Mouse (Mus musculus) spleen, postnatal 10 days (tissue): ENCODE data around the gene Yy1.

ENCODE experiments used
- DNase-seq, 2 experiments: peaks; one replicate each; pipeline ENCODE4 v3.0.0; 2021 to 2022; ENCODE audit warnings: low spot score in 2 of 2

The Yy1 gene

DNA sequence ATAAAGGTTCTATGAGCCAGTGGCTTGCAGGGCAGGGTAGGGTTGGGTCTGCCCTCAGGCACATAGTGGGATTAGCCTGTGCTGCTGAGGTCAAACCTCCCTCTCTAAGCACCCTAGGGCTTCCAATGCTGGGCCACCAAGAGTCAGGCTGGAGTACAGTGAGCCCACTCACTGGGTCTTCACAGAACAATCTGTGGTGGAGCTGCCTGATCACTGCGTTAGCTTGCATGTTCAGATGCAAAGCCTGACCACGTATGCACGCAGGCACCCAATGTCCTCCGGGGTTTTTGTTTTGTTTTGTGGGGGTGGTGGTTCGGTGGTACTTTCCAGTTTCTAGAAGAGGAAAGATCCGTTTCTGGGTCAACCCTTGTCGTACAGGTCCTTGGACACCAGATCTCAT, 64.3 kb downstream of the Yy1 start:
- no peak for DNase-seq

DNA sequence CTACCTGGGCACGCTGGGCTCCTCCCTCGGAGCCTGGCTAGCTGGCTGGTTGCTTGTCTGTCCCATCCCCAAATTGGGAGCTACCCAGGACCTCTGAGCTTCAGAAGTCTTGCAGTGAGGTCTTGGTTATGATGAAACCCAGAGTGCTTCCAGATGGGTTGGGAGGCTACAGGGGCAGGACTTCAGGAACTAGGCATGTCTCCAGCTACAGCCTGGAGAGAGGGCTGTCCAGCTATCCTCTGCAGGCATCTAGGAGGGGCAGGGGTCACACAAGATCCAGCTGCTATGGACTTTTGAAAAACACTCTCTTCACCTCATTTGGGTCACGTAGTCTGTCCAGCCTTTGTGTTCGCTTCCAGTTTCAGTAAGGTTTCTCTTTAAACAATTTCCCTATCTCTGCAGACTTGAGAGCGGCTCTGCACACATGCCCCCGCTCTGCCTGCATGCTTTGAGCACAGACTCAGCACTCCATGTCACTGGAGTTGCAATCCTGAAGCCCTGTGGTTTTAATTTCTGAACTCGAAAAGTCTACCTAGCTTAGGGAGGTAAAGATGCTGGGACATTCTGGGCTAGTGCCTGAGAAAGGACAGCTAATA, 64.9 kb downstream of the Yy1 start:
- DNase-seq = no peak

- DNase-seq = no peak
Observed at GRCm38 (mm10) chr12:108858486-108858885, 65.7 kb downstream of the Yy1 start.

DNA sequence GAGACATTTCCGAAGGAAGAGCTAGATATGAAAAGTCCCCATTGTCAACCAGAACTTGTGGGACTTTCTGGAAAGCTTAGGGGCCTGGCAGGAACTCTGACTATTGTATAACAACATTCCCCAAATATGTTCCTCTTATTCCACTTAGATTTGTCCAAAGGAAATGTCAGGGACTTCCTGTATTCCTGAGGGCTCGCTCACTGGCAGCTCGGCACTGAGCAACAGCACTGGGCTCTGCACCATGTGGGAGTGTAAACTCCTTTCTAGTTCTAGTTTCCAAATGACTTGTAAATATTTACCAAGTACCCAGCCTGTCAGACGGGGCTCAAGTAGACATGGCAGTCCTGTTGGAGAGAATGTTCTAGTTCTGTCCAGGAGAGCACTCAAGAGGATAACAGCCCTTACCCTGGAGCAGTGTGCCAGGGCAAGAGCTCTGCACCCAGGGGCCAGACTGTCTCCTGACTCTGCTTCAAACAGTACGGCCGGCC, 72.3 kb downstream of the Yy1 start:
- DNase-seq = no peak

- peak in 1 of 2 experiments; percentile 53 for DNase-seq
Observed at GRCm38 (mm10) chr12:108869575-108869974, 76.8 kb downstream of the Yy1 start.
